Mouse (Mus musculus) E14TG2a.4 (cell line): ENCODE results near the gene 3110009E18Rik.
"Not testable (repeated sequence)": the region's sequence is repeated elsewhere in the genome, so short reads cannot be mapped to it uniquely, and the experiment has no call there.

ENCODE experiments used
- H3K27me3 ChIP-seq: 2 replicates; pipeline ENCODE4 v1.6.1; 2014; ENCODE audit warnings: low read length, control low read depth; ENCODE audit not compliant: insufficient read depth
- H3K36me3 ChIP-seq: 2 replicates; pipeline ENCODE4 v1.6.1; 2014; ENCODE audit warnings: low read length, control low read depth; ENCODE audit not compliant: insufficient read depth
- H3K4me1 ChIP-seq: replicated peaks from 2 replicates; pipeline ENCODE4 v1.6.1; 2014; ENCODE audit warnings: low read depth, low read length, control low read depth
- H3K4me3 ChIP-seq: replicated peaks from 2 replicates; pipeline ENCODE4 v1.5.1; 2014; ENCODE audit warnings: mild to moderate bottlenecking, low read length
- H3K9me3 ChIP-seq: 2 replicates; pipeline ENCODE4 v1.6.1; 2014; ENCODE audit warnings: low read length, control low read depth
- CTCF ChIP-seq: conservative IDR thresholded peaks from 2 replicates; pipeline ENCODE4 v1.5.1; 2014; ENCODE audit warnings: low read length
- NANOG ChIP-seq: IDR thresholded peaks from 2 replicates; pipeline ENCODE4 v1.6.1; 2014; ENCODE audit warnings: borderline replicate concordance, low read length, mixed read lengths
- POU5F1 ChIP-seq: IDR thresholded peaks from 2 replicates; pipeline ENCODE4 v1.6.1; 2014; ENCODE audit warnings: low read length, borderline replicate concordance

The 3110009E18Rik gene

GRCm38 (mm10) chr1:120082957-120083585 lies 37.9 kb upstream of the 3110009E18Rik start:
- no peak for TF ChIP-seq CTCF
- TF ChIP-seq POU5F1, result no peak
- TF ChIP-seq NANOG, result no peak
- Histone ChIP-seq H3K4me3 (peak overlapping the region; percentile 66), H3K36me3 (no peaks in the 10 kb centered on the region), H3K27me3 (no peaks in the 10 kb centered on the region), H3K4me1 (peaks cover 94% of the 10 kb centered on the region), H3K9me3 (no peaks in the 10 kb centered on the region)

DNA sequence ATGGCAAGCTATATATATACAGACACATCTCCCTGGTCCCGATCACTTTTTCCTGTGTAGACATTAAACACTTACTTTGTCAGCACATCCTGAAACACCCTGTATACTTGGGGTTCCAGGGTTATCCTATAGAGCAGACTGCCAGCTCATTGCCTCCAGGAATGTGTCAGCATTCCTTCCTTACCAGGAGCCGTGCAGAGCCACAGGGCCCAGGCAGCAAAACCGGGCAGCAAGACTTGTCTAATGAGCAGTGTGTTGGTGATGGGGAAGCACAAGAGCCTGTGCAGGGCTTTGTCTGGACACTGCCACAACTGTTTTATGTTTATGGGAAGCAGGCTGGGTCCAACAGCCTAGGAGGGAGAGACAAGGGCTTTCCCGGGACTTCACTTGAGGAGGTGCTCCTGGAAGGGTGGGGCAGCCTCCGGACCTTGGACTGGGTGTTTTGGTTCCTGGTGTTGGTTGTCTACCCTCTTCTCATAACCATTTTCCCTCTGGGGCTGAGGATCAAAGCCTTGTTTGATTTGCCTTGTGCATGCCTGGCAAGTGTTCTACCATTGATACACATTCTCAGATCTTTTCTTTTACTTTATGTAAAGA lies 37.0 kb upstream of the 3110009E18Rik start:
- Histone ChIP-seq H3K4me1 (peaks cover 93% of the 10 kb centered on the region), H3K27me3 (no peaks in the 10 kb centered on the region), H3K9me3 (no peaks in the 10 kb centered on the region), H3K4me3 (peak overlapping the region; percentile 35), H3K36me3 (no peaks in the 10 kb centered on the region)
- TF ChIP-seq NANOG, result no peak
- TF ChIP-seq CTCF, result no peak
- TF ChIP-seq POU5F1, result no peak

DNA sequence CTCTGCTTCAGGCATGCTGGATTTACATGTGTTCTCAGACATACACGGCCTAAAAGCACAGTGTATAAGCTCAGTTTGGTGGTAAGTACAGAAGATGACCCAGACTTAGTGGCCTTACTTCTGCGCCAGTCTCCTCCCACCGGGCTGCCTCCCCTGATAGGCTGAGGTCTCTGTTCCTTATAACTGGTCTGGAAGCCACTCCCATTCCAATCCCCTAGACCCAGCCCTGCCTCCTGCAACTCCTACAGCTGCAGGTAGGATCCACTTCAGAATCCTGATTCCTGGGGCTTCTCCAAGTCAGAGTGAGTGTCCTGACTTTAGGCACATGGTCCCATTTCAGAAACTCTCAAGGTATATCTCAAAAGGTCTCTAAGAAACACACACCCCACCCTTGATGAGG lies 35.3 kb upstream of the 3110009E18Rik start:
- no peaks in the 10 kb centered on the region for H3K9me3 ChIP-seq
- H3K36me3 ChIP-seq, result no peaks in the 10 kb centered on the region
- H3K27me3 ChIP-seq, result no peaks in the 10 kb centered on the region
- TF ChIP-seq CTCF, result peak; percentile 43
- TF ChIP-seq NANOG, result no peak
- H3K4me3 ChIP-seq, result peak overlapping the region; percentile 67
- H3K4me1 ChIP-seq, result peaks cover 89% of the 10 kb centered on the region

DNA sequence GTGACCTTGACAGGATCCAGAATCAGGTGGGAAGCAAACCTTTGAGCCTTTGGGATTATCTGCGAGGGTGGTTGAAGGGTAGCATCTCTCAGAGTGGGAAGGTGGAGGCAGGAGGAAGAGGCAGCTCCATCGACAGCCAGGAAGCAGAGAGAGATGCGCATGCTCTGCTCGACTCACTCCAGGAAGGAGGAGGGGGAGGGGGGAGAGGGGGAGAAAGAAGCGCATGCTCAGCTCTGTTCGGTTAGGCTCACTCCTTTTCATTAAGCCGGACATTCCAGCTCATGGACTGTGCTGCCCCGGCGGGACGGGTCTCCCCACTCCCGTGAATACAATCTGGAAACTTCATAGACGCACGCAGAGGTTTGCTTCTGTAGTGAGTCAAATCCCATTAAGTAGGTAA lies 34.3 kb upstream of the 3110009E18Rik start:
- Histone ChIP-seq H3K27me3 (no peaks in the 10 kb centered on the region), H3K4me3 (peak overlapping the region; percentile 67), H3K36me3 (no peaks in the 10 kb centered on the region), H3K4me1 (peaks cover 94% of the 10 kb centered on the region), H3K9me3 (no peaks in the 10 kb centered on the region)
- TF ChIP-seq POU5F1 (no peak), NANOG (no peak), CTCF (no peak)

GRCm38 (mm10) chr1:120089180-120089579 lies 31.8 kb upstream of the 3110009E18Rik start:
- peaks cover 77% of the 10 kb centered on the region for H3K4me1 ChIP-seq
- TF ChIP-seq CTCF, result no peak
- no peaks in the 10 kb centered on the region for H3K9me3 ChIP-seq
- H3K27me3 ChIP-seq, result no peaks in the 10 kb centered on the region
- H3K4me3 ChIP-seq, result no peak overlapping the region
- H3K36me3 ChIP-seq, result no peaks in the 10 kb centered on the region

- Histone ChIP-seq H3K4me1 (peaks cover 60% of the 10 kb centered on the region), H3K4me3 (no peak overlapping the region), H3K9me3 (no peaks in the 10 kb centered on the region), H3K27me3 (no peaks in the 10 kb centered on the region), H3K36me3 (no peaks in the 10 kb centered on the region)
- no peak for TF ChIP-seq POU5F1
- TF ChIP-seq NANOG, result no peak
- no peak for TF ChIP-seq CTCF
These were observed 30.0 kb upstream of the 3110009E18Rik start for GRCm38 (mm10) chr1:120090880-120091570.

GRCm38 (mm10) chr1:120093482-120094134 lies 27.4 kb upstream of the 3110009E18Rik start:
- not testable (repeated sequence) for H3K9me3 ChIP-seq, H3K27me3 ChIP-seq, H3K36me3 ChIP-seq, H3K4me3 ChIP-seq
- TF ChIP-seq CTCF, result peak; percentile 81
- H3K4me1 ChIP-seq, result peaks cover 35% of the 10 kb centered on the region

GRCm38 (mm10) chr1:120094920-120095319 lies 26.1 kb upstream of the 3110009E18Rik start:
- H3K4me3 ChIP-seq, result no peak overlapping the region
- no peaks in the 10 kb centered on the region for H3K36me3 ChIP-seq
- no peaks in the 10 kb centered on the region for H3K27me3 ChIP-seq
- no peaks in the 10 kb centered on the region for H3K9me3 ChIP-seq
- TF ChIP-seq NANOG (no peak), CTCF (no peak), POU5F1 (no peak)
- peaks cover 26% of the 10 kb centered on the region for H3K4me1 ChIP-seq
